Mouse (Mus musculus) bone marrow macrophage, adult 2 months (primary cell): ENCODE measurements at regions not wholly inside any gene's neighbourhood (a gene's known extent, or its start where the extent isn't known, plus 50 kb on each side); places are given as distances from the start of the nearest gene placed in this dataset.

Experiments used
- CTCF ChIP-seq: IDR thresholded peaks from 2 replicates; pipeline ENCODE4 v1.5.1; 2012; ENCODE audit warnings: low read depth, mild to moderate bottlenecking, low read length, moderate library complexity
- POLR2A ChIP-seq: IDR thresholded peaks from 2 replicates; pipeline ENCODE4 v1.6.1; 2012; ENCODE audit warnings: mild to moderate bottlenecking, low read depth, low read length, borderline replicate concordance

- TF ChIP-seq POLR2A: no peak
- TF ChIP-seq CTCF: no peak
Observed at GRCm38 (mm10) chr9:32039999-32040398, 75.9 kb upstream of the Arhgap32 start.
